Mouse (Mus musculus) heart, postnatal 25 days (tissue): ENCODE measurements around the gene Pmpcb. TPM values are rescaled to one million over a fixed set of nuclear protein-coding genes. Genes with fewer than 3 reads are reported as not detected.
"Not testable (repeated sequence)": the region's sequence is repeated elsewhere in the genome, so short reads cannot be mapped to it uniquely, and the experiment has no call there.

Experiments used
- DNase-seq: peaks from one replicate; pipeline ENCODE4 v3.0.0; 2022; ENCODE audit warnings: low spot score
- intact Hi-C: fragments of 180-260 bp; cut with DNase I; formaldehyde crosslinking; loops from one replicate; pipeline ENCODE4 v1.15.1; 2025
- total RNA-seq, 2 experiments: library from RNA; stranded (reverse); gene quantifications; 2 replicates each; pipeline ENCODE4 v1.2.3; 2021

Pmpcb gene
- 100 to 1,000 TPM; 241 to 242 TPM for total RNA-seq

GRCm38 (mm10) chr5:21736956-21737585 is at the start of gene Pmpcb:
Pmpcb (plus strand) TSS chr5:21737141.
- peak; percentile 73 for DNase-seq
- intact Hi-C loops = loop anchor here (2.0 to 10.0 kb wide), 3 partner anchors 48 to 312 kb away; partner anchors contain the start of genes Ccdc146, Dnajc2, Fam185a and Psmc2

DNA sequence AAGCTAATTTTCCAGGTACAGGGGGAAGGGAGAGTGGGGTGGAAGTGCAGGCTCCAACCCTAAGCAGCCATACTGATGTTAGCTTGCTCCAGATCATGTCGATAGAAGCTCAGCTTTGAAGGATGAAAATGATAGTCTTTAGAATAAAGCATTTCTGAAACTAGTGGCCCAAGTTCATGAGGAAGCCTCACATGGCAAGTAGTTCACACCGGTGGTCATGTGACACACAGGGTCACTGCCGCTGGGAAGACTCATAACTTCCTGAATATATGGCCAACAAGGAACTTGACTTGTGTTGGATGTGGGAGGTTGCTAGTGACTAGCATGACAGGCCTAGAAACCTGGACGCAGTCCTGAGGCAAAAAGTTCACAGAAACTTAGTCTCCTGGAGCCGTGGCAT is 44.7 kb upstream of the Pmpcb start:
- intact Hi-C loops = no loop called here
- DNase-seq = no peak

DNA sequence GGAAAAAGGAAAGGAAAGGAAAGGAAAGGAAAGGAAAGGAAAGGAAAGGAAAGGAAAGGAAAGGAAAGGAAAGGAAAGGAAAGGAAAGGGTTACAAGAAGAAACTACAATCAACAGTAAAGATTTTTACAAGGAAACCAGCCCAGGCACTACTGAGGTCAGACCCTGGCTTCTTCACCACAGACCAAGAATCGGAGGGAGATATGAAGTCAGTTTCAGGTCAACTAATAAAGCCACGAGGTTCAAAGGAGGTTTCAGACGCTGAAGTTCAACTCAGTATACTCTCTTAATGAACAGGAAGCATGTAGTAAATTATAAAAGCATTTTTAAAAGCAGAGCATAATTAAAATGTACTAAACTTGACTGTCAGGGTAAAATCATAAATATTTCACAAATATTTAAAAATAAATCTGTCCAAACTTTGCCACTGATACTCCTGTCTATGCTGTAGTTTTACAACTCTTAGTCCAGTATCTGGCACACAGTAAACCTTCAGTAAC is 43.5 kb upstream of the Pmpcb start:
- intact Hi-C loops = no loop called here
- no peak for DNase-seq

DNA sequence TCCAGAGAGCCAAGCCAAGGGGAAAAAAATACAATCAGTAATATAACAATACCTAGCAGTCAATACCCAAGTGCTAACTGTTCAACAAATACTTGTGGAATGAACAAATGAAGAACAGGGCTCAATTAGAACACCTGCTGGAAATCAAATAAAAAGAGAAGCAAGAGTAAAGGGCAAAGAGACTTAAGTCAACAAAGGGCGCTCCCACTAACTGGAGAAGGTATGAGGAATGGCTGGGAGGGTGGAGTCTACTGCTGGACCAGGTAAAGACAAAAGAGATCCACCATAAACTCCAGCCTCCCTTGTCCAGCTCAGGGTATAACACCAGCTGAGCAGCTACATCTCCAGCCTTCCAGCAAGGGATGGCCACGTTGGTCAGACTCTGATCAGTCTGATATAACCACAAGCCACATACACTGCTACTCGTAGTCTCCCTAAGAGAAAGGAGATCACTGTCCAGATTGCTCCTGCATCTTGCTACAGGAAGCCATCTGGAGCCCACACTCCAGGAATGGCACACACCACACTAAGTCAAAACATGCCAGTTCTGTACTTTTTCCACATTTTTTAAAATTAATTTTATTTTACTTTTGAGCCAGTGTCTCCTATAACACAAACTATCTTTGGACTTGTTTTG is 42.0 kb upstream of the Pmpcb start:
- intact Hi-C loops = no loop called here
- DNase-seq = no peak

GRCm38 (mm10) chr5:21699555-21699954 is 37.4 kb upstream of the Pmpcb start:
- DNase-seq, intact Hi-C loops: not testable (repeated sequence)

GRCm38 (mm10) chr5:21700272-21700821 is 36.6 kb upstream of the Pmpcb start:
- intact Hi-C loops = loop anchor here (5.0 to 10.0 kb wide), 2 partner anchors 53 to 816 kb away; partner anchors contain the start of genes Armc10, Fbxl13, Phtf2 and Tmem60
- DNase-seq = no peak

DNA sequence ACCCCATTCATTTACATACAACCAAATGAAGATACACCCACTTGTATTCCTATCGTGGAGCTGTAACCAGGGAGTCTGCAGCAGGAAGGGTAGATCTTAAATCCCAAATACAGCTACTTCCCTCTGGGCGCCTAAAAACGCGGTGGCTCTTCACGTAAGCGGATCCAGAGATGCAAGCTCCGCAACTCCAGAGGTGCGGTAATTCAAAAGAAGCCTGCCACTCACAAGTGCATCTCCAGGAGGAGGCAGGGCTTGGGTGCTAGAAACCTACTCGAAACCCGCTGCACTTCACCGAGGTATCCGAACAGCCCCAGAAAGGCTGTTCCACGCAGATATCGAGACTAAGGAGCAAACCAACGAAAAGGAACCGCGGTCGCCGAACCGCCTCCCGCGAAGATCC is 36.0 kb upstream of the Pmpcb start:
- no peak for DNase-seq

DNA sequence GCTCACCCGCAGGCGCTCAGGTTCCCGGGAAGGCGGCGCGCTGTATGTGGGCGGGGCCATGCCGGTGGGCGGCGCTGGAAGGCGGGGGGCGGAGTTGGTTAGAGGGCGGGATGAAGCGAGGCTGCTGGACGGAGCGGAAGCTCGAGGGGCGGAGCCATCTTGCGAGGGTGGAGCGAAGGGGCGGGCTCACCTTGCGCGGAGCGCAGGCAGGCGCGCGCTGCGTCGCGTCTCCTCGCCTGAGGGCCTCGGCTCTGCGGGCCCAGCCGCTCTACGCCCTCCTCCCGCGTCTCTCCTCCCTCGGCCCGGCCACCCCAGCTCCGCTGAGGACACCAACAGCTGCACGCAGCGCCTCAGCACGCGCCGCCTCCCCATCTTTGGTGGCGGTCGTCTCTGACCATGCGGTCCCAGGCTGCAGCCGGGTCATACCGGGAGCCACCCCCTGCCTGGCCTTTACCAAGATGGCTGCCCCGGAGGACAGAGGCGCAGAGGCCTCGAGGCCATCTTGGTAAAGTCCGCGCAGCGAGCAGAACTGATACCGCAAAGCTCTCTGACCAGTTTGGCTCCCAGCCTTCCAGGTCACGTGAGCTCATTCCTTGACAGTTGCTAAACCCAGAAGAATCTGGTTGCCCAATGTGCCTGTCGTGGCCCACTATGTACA is 35.5 kb upstream of the Pmpcb start, which contains the start of gene Napepld:
TSS of gene Napepld (minus strand) at position 46 of the 658 bp plus-strand sequence.
- intact Hi-C loops = loop anchor here (5.0 to 10.0 kb wide), 2 partner anchors 54 to 817 kb away; partner anchors contain the start of genes Armc10, Fbxl13, Phtf2 and Tmem60
- peak; percentile 97 for DNase-seq

More for the DNA sequence above, 36.0 kb upstream of the Pmpcb start:
- intact Hi-C loops = loop anchor here (5.0 to 10.0 kb wide), 2 partner anchors 54 to 816 kb away; partner anchors contain the start of genes Armc10, Fbxl13, Phtf2 and Tmem60

DNA sequence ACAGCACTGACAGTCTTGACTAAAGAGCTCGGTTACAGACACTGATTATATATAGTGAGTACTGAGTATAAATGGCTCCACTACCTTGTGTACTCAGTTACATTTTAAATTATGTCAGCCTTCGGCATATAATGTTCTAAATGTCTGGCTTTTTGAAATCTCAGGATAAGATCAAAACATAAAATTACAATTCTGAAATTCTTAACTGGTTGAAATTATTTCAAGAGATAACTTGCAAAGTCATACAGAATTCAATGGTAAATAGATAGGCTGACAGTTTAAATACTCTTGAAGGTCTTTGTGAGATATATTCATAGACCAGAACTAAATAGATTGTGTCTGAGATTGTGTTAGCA is 35.0 kb upstream of the Pmpcb start:
- intact Hi-C loops = loop anchor here (5.0 to 10.0 kb wide), 2 partner anchors 55 to 817 kb away; partner anchors contain the start of genes Armc10, Fbxl13, Phtf2 and Tmem60

DNA sequence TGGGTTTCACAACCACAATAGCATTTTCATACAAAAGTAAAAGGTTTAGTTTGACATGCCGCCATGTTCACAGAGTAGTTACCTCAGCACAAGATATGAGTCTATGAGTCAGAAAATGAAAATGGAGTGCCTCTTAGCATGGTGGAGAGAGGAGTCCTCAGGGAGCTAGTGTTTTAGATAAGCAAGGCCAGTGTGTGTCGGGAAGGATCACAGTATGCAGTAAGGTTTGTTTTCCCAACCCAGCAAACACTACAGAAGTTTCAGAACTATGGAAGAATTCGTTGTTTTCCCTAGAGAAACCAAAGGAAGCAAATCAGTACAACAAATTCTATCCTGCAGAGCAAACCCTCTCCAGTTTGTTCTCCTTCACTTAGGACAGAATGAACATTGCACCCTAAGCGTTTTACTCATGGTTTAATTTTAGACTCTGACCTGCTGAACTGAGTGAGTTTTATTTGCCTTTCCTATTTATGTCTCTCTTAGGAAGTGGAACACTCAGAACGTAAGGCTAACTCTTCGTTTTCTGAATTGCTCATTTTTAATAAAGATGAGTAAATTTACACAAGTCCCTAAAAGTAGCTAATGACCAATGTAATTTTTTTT is 34.0 kb upstream of the Pmpcb start:
- no peak for DNase-seq
- intact Hi-C loops = loop anchor here (5.0 to 10.0 kb wide), 2 partner anchors 56 to 818 kb away; partner anchors contain the start of genes Armc10, Fbxl13, Phtf2 and Tmem60

More for the DNA sequence above, 35.0 kb upstream of the Pmpcb start:
- DNase-seq = no peak

DNA sequence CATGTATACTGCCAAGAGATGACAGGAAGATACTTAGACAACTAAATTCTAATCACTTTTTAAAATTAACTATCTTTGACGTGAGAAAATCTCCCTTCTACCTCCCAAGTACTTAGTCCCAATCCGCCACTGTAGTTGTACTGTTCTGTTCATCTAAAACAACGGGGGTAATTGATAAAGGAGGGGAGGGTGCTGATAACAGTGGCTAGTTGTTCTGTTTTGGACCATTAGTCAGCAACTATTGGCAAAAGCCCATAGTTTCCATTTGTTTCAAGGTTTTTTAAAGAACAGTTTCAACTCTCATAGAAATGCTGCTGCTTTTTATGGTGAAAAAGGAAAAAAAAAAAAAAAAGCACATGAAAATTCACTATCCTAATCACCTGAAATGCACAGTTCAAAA is 33.2 kb upstream of the Pmpcb start:
- intact Hi-C loops = loop anchor here (5.0 to 10.0 kb wide), 2 partner anchors 56 to 819 kb away; partner anchors contain the start of genes Armc10, Fbxl13, Phtf2 and Tmem60
- no peak for DNase-seq

- intact Hi-C loops = loop anchor here (10.0 kb wide), 1 partner anchor 822 kb away; the partner anchor contains the start of genes Phtf2 and Tmem60
- DNase-seq = no peak
Measured at GRCm38 (mm10) chr5:21706546-21706945, 30.4 kb upstream of the Pmpcb start.

DNA sequence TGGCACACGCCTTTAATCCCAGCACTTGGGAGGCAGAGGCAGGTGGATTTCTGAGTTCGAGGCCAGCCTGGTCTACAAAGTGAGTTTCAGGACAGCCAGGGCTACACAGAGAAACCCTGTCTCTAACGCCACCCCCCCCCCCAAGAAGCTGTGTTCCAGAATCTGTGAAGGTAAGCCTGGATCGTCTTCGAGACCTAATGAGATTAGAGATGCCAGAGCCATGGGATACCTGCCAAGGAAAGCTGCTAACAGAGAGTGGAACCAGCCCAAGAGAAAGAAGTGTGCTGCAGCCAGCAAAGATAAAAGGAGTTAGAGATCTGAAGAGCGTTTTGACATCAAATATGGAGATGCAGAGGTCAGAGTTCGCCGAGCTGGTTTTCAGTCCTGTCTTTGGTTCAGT is 28.9 kb upstream of the Pmpcb start:
- intact Hi-C loops = loop anchor here (10.0 kb wide), 1 partner anchor 823 kb away; the partner anchor contains the start of genes Phtf2 and Tmem60
- not testable (repeated sequence) for DNase-seq

DNA sequence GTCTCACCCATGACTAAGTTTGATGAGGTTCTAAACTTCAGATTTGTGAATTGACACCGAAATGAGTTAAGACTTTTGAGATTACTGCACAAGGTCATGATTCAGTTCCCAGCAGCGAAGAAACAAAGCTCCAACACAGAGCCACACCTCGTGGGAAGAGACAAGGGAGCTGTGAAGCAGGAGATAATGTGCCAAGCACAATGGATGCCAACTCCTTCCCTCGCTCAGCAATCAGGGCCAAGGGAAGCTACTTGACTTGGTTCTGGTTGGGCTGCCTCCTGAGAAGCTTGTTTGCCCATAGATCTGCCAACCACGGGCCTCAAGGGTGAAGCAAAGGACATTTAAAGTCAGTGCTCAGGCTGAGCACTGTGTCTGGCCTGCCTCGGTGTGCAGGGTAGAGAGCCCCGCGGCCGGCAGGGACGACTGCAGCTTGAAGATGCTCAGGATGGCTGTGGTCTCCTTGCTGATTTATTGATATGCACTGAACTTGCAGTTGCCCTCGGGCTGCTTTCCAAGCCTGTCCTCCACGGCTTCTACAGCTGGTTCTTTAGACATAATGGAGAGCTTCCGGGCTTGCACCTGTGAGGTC is 24.7 kb upstream of the Pmpcb start:
- intact Hi-C loops = no loop called here
- DNase-seq = no peak

DNA sequence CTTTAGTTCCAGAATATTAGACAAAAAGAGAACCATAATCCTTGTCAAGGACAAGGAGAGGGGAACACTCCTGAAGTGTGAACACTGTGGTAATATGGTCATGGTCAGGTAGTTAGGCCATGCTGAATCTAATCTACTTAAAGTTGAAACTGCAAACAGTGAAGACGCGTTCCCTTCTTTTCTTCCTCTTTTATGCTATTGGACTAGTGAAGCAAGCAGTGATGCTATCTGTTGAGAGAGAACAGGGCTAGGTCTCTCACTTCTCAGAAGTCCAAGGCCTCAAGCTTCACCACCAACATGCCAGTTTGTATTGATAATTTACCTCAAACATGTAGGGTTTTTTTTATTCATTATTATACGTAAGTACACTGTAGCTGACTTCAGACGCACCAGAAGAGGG is 22.5 kb upstream of the Pmpcb start:
- DNase-seq = no peak
- intact Hi-C loops = no loop called here

DNA sequence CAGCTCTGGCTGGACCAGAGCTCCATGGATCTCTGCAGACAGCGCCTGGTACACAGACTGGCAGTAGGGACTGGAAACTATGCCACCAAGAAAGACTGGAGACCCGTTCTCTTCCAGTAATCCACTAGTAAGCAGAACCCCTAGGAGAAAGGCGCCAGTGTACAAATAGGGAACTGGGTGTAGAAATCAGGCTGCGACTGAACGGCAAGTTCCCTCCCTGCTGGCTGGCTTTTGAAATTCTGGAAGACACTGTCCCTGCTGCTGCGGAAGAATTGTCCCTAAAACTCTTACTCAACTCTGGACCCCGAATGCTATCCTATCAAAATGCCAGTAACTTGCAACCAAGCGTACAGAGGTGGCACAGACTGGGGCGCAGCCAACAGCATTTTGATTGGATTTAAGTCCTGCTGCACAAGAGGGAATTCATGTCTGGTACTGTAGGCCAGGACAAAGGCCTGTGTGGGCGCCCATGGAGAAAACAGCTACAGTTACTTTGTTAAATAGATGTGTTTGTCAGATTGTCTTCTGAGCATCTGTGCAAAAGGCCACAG is 19.7 kb upstream of the Pmpcb start:
- DNase-seq = no peak
- intact Hi-C loops = no loop called here

DNA sequence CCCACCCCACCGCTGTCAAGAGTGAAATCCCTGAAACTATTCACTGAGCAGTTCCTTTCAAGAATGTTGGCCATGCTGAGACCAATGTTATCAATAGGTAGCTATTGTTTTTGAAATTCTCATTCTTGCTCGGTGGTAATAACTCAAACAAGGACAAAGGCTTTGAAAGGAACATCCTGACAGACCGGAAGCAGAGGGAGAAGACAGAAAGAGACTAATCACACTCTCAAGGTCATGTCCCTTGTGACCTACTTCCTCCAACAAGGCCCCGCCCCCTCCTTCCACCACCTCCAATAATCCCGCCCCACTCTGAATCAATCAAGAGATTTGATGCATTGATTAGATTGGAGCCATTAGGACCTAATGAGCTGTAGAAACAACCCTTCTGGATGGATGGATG is 18.4 kb upstream of the Pmpcb start:
- intact Hi-C loops = no loop called here

GRCm38 (mm10) chr5:21719209-21719608 is 17.7 kb upstream of the Pmpcb start:
- intact Hi-C loops = no loop called here
- DNase-seq = no peak

More for the DNA sequence above, 18.4 kb upstream of the Pmpcb start:
- no peak for DNase-seq

DNA sequence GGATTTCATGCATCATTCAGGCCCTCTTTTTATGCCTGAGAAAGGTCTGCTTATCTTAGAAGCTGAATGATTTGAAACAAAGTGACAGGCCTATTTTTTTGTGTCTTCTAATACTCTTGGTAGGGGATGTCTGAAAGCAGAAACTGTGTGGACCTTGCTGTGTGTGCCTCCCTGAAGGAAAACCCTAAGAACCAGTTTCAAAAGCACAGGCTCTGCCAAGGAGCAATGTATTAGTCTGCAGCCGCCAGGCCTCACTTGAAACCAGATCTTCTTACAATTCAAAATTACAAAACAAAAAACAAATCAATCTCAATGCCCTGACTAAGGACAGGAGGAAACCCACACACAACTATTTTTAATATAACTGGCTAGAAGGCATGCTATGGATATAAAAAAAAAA is 12.5 kb upstream of the Pmpcb start:
- intact Hi-C loops = no loop called here
- DNase-seq = no peak
